9 mouse cellular contexts compared by ENCODE assay signal in the genomic region with DNA sequence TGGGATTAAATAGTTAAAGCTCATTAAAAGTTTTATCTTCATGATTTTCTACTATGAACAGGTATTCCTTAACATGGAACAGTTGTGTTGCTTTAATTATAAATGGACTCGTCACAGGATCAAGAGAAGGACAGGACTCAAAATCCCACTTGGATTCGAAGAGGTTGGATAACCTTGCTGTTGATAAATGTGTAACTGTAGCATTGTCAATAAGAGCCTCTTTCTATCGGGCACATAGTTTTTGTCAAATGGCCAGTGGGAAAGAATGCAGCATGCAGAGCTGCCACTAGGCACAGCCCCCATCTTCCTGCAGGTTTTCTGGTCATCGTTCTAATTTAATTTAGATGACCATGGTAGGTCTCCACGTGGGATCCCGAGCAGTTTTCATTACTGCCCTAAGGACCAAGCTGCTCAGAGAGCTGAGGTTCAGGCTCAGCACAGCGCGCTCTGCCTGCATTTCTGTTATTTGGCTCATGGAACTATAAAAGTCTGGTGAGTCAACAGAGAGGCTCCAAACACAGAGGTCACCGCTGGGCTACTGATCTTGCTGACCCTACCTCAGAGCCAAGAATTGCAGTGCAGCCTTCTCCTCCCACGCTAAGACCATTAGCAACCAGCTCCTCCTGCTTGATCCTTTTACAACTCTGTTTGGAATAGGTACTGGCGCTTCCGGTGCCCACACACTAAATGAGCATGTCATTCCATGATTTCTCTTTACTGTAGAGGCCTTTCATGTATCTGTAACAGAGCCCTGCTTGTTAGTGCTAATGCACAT.
A peak's percentile ranks its signal among the peaks of the same experiment; 100 is the strongest.
DNase-seq lines count a peak whose midpoint lies in the region; TF ChIP-seq lines count a peak whose summit lies in the region.
"Had no signal": no experiment of that assay in that cellular context is flagged by ENCODE, and none has a peak within 500 bp of the region (broad histone marks: within the 10 kb centered on the region; RNA-seq: fewer than 3 reads in every experiment).

No protein-coding gene starts in this region.

- no peak overlapping the region for H3K27ac ChIP-seq in layer of hippocampus, adult 2 months

- H3K4me3 ChIP-seq in layer of hippocampus, adult 2 months = no peak overlapping the region

- peak; percentile 44 for DNase-seq in ovary, adult 18-20 months (ENCODE audit: low spot score)
- no peak for DNase-seq in ovary, postnatal 10 days (ENCODE audit: low spot score)
- DNase-seq in gastrocnemius, postnatal 14 days = peak; percentile 52
- peak; percentile 47 to 57 for DNase-seq in kidney, postnatal 25 days
- DNase-seq in testis, postnatal 10 days (ENCODE audit: low spot score) = peak; percentile 57
- DNase-seq in layer of hippocampus, adult 2 months (ENCODE audit: low spot score in 2 of 2) = no peak
- DNase-seq in left cerebral cortex, adult 18-20 months (ENCODE audit: low spot score in 2 of 2) = no peak
- no peak for DNase-seq in neural tube, embryonic 10.5 days (ENCODE audit: extremely low spot score, low spot score)
- DNase-seq: midbrain, embryonic 14.5 days had no signal

- TF ChIP-seq CTCF in layer of hippocampus, adult 2 months (conservative IDR thresholded peaks at IDR 0.05) = no peak

- intact Hi-C loops in gastrocnemius, postnatal 14 days (cut with DNase I; ENCODE audit: low total_unique reads) = no loop called here

Comparison
In these comparisons a context has a peak if more than half of its experiments do, and no peak if none do; other contexts are left out.
1. DNase-seq: peak in ovary, adult 18-20 months (single experiment), gastrocnemius, postnatal 14 days (single experiment), kidney, postnatal 25 days (2 of 2) and testis, postnatal 10 days (single experiment); none in ovary, postnatal 10 days (single experiment), layer of hippocampus, adult 2 months (0 of 2), left cerebral cortex, adult 18-20 months (0 of 2) and neural tube, embryonic 10.5 days (single experiment).